Mouse (Mus musculus) embryonic fibroblast, embryonic 13.5 days (primary cell): ENCODE measurements around the gene Klhdc7b. TPM values are rescaled to one million over a fixed set of nuclear protein-coding genes. Genes with fewer than 3 reads are reported as not detected.

Experiments
- H3K27ac ChIP-seq: 2 replicates; pipeline ENCODE4 v1.5.1; 2012; ENCODE audit warnings: low read length, control low read depth, inconsistent platforms; ENCODE audit not compliant: insufficient read depth
- H3K4me1 ChIP-seq: 2 replicates; pipeline ENCODE4 v1.6.1; 2011; ENCODE audit warnings: low read length; ENCODE audit not compliant: control insufficient read depth, insufficient read depth
- H3K4me3 ChIP-seq: 2 replicates; pipeline ENCODE4 v1.5.1; 2011; ENCODE audit warnings: mild to moderate bottlenecking, control low read depth, low read length; ENCODE audit not compliant: insufficient read depth
- CTCF ChIP-seq: IDR thresholded peaks from 2 replicates; pipeline ENCODE4 v1.5.1; 2011; ENCODE audit warnings: mild to moderate bottlenecking, control low read depth, low read length, moderate library complexity, borderline replicate concordance; ENCODE audit not compliant: insufficient read depth
- POLR2A ChIP-seq: IDR thresholded peaks from 2 replicates; pipeline ENCODE4 v1.6.1; 2011; ENCODE audit warnings: low read depth, mild to moderate bottlenecking, control low read depth, low read length, moderate library complexity
- polyA plus RNA-seq: library from polyadenylated mRNA; stranded (reverse); fragments of >200 nt; gene quantifications from 2 replicates; pipeline ENCODE4 v1.2.4, GENCODE M21; 2011; ENCODE audit warnings: low read depth; ENCODE audit not compliant: missing spikeins, insufficient read length

Klhdc7b gene
- polyA plus RNA-seq, 1 experiment = not detected

DNA sequence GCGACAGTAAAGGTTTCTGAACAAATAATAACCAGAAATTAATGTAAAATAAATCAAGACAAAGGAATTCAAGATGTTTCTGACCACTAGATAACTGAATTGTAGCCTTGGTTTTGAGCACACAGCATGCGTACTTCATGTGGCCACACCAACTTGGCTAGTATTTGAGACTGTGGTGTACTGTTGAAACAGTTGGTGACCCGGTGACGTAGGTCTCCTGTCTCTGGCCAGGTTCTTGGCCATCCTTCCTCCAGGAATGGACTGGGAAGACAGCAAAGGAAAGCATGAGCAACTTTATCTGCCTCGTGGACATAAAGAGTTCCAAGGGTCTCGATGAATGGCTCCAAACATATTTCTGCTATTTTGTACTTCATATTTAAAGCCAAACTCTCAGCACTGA lies 47.1 kb downstream of the Klhdc7b start:
- no peaks in the 10 kb centered on the region for H3K4me1 ChIP-seq
- no peak overlapping the region for H3K27ac ChIP-seq
- H3K4me3 ChIP-seq = no peak overlapping the region
- TF ChIP-seq CTCF = no peak
- TF ChIP-seq POLR2A = no peak

- H3K4me3 ChIP-seq = no peak overlapping the region
- H3K27ac ChIP-seq = no peak overlapping the region
- no peak for TF ChIP-seq POLR2A
- no peak for TF ChIP-seq CTCF
- H3K4me1 ChIP-seq = no peaks in the 10 kb centered on the region
Measured at GRCm38 (mm10) chr15:89432946-89433345, 48.2 kb downstream of the Klhdc7b start.

DNA sequence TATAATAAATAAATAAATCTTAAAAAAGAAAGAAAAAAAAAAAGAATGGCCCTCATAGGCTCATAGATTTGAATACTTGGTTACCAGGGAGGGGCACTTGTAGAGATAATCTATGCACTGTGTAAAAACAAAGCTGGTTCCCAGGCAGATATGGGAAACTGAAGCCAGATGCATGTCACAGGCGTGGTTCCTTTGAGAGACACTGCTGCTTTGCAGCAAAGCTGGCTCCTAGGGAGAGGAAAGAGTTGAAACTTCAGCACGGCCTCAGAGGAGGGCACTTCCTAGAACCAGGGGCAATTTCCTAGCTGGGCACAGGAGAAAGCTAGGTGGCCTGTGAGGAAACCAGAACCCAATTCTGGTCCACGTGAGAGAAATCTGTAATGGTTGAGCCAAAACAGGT lies 49.4 kb downstream of the Klhdc7b start:
- H3K27ac ChIP-seq = no peak overlapping the region
- TF ChIP-seq POLR2A (no peak), CTCF (no peak)
- H3K4me1 ChIP-seq = no peaks in the 10 kb centered on the region
- no peak overlapping the region for H3K4me3 ChIP-seq

DNA sequence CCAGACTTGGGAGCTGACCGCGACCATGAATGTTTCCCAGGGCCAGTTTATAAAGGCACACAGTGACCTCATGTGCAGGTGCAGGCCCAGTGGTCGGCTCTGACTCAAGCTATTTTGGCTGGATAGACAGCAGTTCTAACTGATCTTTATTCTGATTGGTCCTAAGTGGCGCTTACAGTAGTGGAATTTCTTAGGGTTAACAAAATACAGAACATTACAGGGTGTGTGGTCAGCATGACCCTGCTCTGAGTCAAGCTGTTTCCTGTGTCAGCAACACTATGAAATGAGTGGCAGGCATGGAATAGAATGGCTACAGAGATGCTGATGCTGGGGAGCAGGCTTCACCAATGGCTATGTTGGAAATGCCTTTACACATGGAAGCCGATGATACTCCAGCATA lies 51.2 kb downstream of the Klhdc7b start:
- no peak overlapping the region for H3K4me3 ChIP-seq
- TF ChIP-seq POLR2A (no peak), CTCF (no peak)
- no peaks in the 10 kb centered on the region for H3K4me1 ChIP-seq
- H3K27ac ChIP-seq = no peak overlapping the region

Other genes with a start within 250 kb of the Klhdc7b start
- gene Mapk12, start 244.2 kb upstream of the Klhdc7b start, polyA plus RNA-seq = 10.1 and 16.4 TPM in 2 replicates
- gene Mapk11, start 235.3 kb upstream of the Klhdc7b start, polyA plus RNA-seq = 7.3 and 10.8 TPM in 2 replicates
- gene Plxnb2, start 204.1 kb upstream of the Klhdc7b start, polyA plus RNA-seq = 194 and 237 TPM in 2 replicates
- 3.1 and 4.2 TPM in 2 replicates for gene Dennd6b, start 188.4 kb upstream of the Klhdc7b start, polyA plus RNA-seq
- gene Ppp6r2, start 173.4 kb upstream of the Klhdc7b start, polyA plus RNA-seq = 32.4 and 43.1 TPM in 2 replicates
- gene Sbf1, start 69.6 kb upstream of the Klhdc7b start, polyA plus RNA-seq = 75.9 and 95.7 TPM in 2 replicates
- 7.7 and 8.4 TPM in 2 replicates for gene Adm2, start 62.2 kb upstream of the Klhdc7b start, polyA plus RNA-seq
- gene Miox, start 50.5 kb upstream of the Klhdc7b start, polyA plus RNA-seq = not detected in 2 replicates
- 82.5 and 83.0 TPM in 2 replicates for gene Lmf2, start 29.3 kb upstream of the Klhdc7b start, polyA plus RNA-seq
- 58.9 and 94.2 TPM in 2 replicates for gene Ncaph2, start 29.2 kb upstream of the Klhdc7b start, polyA plus RNA-seq
- 13.8 and 14.1 TPM in 2 replicates for gene Sco2, start 11.1 kb upstream of the Klhdc7b start, polyA plus RNA-seq
- not detected in 2 replicates for gene Tymp, start 7.9 kb upstream of the Klhdc7b start, polyA plus RNA-seq
- not detected in 2 replicates for gene Odf3b, start 5.6 kb upstream of the Klhdc7b start, polyA plus RNA-seq
- gene Syce3, start 25.6 kb downstream of the Klhdc7b start, polyA plus RNA-seq = not detected in 2 replicates
- gene Cpt1b, start 40.9 kb downstream of the Klhdc7b start, polyA plus RNA-seq = 2.2 TPM in 1 of 2 replicates, not detected in the other
- gene C730034F03Rik, start 44.7 kb downstream of the Klhdc7b start, polyA plus RNA-seq = 1.3 and 1.4 TPM in 2 replicates
- gene Gm44502, start 44.8 kb downstream of the Klhdc7b start, polyA plus RNA-seq = 1.6 TPM in 1 of 2 replicates, not detected in the other
- 29.4 and 33.1 TPM in 2 replicates for gene Chkb, start 45.0 kb downstream of the Klhdc7b start, polyA plus RNA-seq
- 0.49 TPM in 1 of 2 replicates, not detected in the other for gene Mapk8ip2, start 69.0 kb downstream of the Klhdc7b start, polyA plus RNA-seq
- 41.6 and 42.5 TPM in 2 replicates for gene Arsa, start 92.5 kb downstream of the Klhdc7b start, polyA plus RNA-seq
- gene Shank3, start 114.7 kb downstream of the Klhdc7b start, polyA plus RNA-seq = 2.3 and 2.7 TPM in 2 replicates
- gene Acr, start 183.4 kb downstream of the Klhdc7b start, polyA plus RNA-seq = not detected in 2 replicates
- gene Rabl2, start 207.0 kb downstream of the Klhdc7b start, polyA plus RNA-seq = 15.2 and 26.9 TPM in 2 replicates